Mouse (Mus musculus) lung, embryonic 16.5 days (tissue): ENCODE data around the gene Tmem56. TPM values are rescaled to one million over a fixed set of nuclear protein-coding genes. Genes with fewer than 3 reads are reported as not detected.

Experiments
- ATAC-seq: fragments of 200-750 bp; cut with Nextera tagmentation; 2 replicates; pipeline ENCODE4 v1.8.0; 2017; ENCODE audit warnings: low read depth, mild to moderate bottlenecking, moderate library complexity
- H3K27ac ChIP-seq: fragments of 300-500 bp; sonication (generic); 2 replicates; pipeline ENCODE4 v1.5.1; 2014; ENCODE audit warnings: mild to moderate bottlenecking, control low read depth, low read length
- H3K27me3 ChIP-seq: fragments of 300-500 bp; sonication (generic); 2 replicates; pipeline ENCODE4 v1.6.1; 2014; ENCODE audit warnings: low read depth, low read length, mixed read lengths; ENCODE audit not compliant: control insufficient read depth, insufficient read depth
- H3K36me3 ChIP-seq: fragments of 300-500 bp; sonication (generic); 2 replicates; pipeline ENCODE4 v1.6.1; 2014; ENCODE audit warnings: low read length; ENCODE audit not compliant: control insufficient read depth, insufficient read depth
- H3K4me1 ChIP-seq: fragments of 300-500 bp; sonication (generic); replicated peaks from 2 replicates; pipeline ENCODE4 v1.6.1; 2014; ENCODE audit warnings: low read length, mixed read lengths; ENCODE audit not compliant: control insufficient read depth, insufficient read depth
- H3K4me2 ChIP-seq: fragments of 300-500 bp; sonication (generic); 2 replicates; pipeline ENCODE4 v1.6.1; 2014; ENCODE audit warnings: low read depth, low read length, control low read depth
- H3K4me3 ChIP-seq: fragments of 300-500 bp; sonication (generic); 2 replicates; pipeline ENCODE4 v1.5.1; 2014; ENCODE audit warnings: mild to moderate bottlenecking, low read length, control low read depth
- H3K9ac ChIP-seq: fragments of 300-500 bp; sonication (generic); 2 replicates; pipeline ENCODE4 v1.6.1; 2014; ENCODE audit warnings: low read length, control low read depth
- H3K9me3 ChIP-seq: fragments of 300-500 bp; sonication (generic); 2 replicates; pipeline ENCODE4 v1.6.1; 2016; ENCODE audit warnings: low read length; ENCODE audit not compliant: control insufficient read depth
- WGBS: fragments of 180-500 bp; shearing (Covaris S2); extraction: QIAGEN DNeasy Blood & Tissue Kit; methylation state at CpG from one replicate; pipeline ENCODE4 v1.1.7; 2014; 5-methylcytosine and 5-hydroxymethylcytosine counted together
- polyA plus RNA-seq: library from polyadenylated mRNA; unstranded; fragments of >200 nt; fragmentation: Nextera tagmentation; extraction: Ambion mirVana; gene quantifications from 2 replicates; pipeline ENCODE4 v1.2.1, GENCODE M21; 2015

Tmem56 gene
- polyA plus RNA-seq, 1 experiment from 2014 or later = 0.48 TPM

DNA sequence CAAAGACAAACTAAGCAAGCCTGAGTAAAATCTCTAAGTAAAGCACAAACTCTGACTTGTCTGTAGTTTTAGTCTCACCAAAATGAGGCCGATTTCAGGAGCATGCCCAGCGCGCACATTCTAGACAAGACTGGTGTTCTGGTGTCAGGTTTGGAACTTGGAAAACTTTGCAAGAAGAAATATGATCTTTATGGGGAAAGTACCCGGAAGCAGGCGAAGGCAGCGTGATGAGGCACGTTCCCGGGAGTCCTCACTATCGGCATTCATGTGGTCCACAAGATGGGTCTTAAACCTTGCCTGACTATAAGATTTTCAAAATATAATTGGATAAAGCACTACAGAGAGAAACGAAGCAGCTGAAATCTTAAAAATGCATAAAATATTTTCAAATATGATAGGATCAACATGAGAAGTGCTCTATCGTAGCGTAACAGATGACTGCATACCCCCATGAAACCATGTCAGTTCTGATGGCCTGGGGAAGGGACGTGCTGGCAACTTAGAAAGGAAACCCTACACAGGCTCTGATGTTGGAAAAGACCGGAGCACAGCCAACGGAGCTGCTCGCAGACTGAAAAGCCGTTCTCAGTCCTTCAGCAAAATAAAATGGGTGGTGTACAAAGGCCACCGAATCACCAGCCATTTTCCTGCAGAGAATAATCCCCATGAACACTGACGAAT is 76.6 kb downstream of the Tmem56 start:
- ATAC-seq = no peak
- Histone ChIP-seq H3K27me3 (no peaks in the 10 kb centered on the region; the same call in 1 of the 2 replicates), H3K27ac (no peak overlapping the region), H3K4me1 (no peaks in the 10 kb centered on the region), H3K9me3 (no peaks in the 10 kb centered on the region), H3K36me3 (no peaks in the 10 kb centered on the region), H3K9ac (no peak overlapping the region), H3K4me2 (no peak overlapping the region), H3K4me3 (no peak overlapping the region)
- 86% methylated on average over 19 of the region's 19 CpGs for WGBS

DNA sequence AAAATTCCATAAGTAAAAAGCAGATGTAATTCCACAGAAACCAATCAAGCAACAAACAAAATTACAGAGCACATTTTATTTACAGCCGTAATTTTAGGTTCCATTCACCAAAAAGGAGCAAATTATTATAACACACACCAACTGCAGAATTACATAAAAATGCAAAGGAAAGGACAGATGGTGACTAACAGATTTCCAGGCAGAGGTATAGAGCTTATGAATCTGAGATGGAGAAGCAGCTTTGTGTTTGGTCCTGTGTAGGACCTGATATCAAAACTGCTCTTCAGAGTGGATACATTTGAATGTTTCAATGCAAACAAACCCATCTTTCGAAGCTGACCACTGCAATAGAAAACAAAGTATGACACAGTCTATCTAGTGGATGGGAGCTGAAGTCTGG is 80.3 kb downstream of the Tmem56 start:
- no peaks in the 10 kb centered on the region for H3K9me3 ChIP-seq
- peaks cover 2% of the 10 kb centered on the region for H3K27me3 ChIP-seq
- H3K9ac ChIP-seq = no peak overlapping the region
- no peak overlapping the region for H3K4me3 ChIP-seq
- H3K36me3 ChIP-seq = no peaks in the 10 kb centered on the region
- no peaks in the 10 kb centered on the region for H3K4me1 ChIP-seq
- 86% methylated on average over 2 of the region's 2 CpGs for WGBS
- no peak for ATAC-seq
- H3K4me2 ChIP-seq = no peak overlapping the region
- H3K27ac ChIP-seq = no peak overlapping the region

DNA sequence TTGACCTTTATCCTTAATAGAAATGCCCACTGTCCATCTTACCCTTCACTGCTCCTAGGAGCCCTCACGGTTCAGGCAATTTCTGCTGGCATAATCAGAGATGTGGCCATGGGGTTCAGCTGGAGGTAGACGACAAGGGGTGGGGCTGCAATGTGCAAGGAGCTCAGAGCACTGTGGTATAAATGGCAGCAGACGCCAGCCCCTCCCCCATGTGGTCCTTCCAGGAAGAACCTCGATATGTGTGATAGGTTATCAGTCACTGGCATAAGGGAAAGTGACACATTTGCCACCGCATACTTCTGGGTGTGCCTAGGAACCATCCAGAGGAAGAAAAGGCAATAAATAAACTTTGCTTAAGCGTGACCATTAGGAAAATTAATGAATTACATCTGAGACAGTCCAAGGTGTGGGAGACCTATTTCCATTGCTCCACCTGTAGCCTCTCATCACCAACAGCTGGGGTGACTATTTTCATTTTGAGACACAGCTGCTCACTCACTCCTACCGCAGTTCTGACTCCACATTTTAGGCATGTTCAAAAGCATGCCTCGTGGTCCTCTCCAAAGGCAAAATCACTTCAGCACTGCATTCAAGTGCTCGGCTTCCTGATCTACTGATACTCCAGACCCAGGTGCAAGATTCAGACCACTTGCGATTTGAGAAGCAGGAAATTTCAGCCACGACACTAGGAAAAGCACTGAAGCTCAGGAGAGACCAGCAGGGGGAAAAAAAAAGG is 81.7 kb downstream of the Tmem56 start:
- WGBS = 40% methylated on average over 11 of the region's 11 CpGs
- no peak overlapping the region for H3K27ac ChIP-seq
- H3K4me1 ChIP-seq = no peaks in the 10 kb centered on the region
- H3K9ac ChIP-seq = no peak overlapping the region
- peaks cover 2% of the 10 kb centered on the region for H3K27me3 ChIP-seq
- H3K4me2 ChIP-seq = no peak overlapping the region
- H3K9me3 ChIP-seq = no peaks in the 10 kb centered on the region
- ATAC-seq = no peak
- no peaks in the 10 kb centered on the region for H3K36me3 ChIP-seq
- no peak overlapping the region for H3K4me3 ChIP-seq

- H3K9me3 ChIP-seq = no peaks in the 10 kb centered on the region
- no peak overlapping the region for H3K9ac ChIP-seq
- H3K4me1 ChIP-seq = peaks cover 4% of the 10 kb centered on the region; the same call in 1 of the 2 replicates
- H3K27me3 ChIP-seq = no peaks in the 10 kb centered on the region; the same call in 1 of the 2 replicates
- no peaks in the 10 kb centered on the region for H3K36me3 ChIP-seq
- no peak overlapping the region for H3K4me3 ChIP-seq
- H3K27ac ChIP-seq = no peak overlapping the region
- H3K4me2 ChIP-seq = no peak overlapping the region
- no peak for ATAC-seq
- WGBS = 63% methylated on average over 2 of the region's 2 CpGs
These were observed 93.7 kb downstream of the Tmem56 start for GRCm38 (mm10) chr3:121189199-121189598.

- no peak overlapping the region for H3K4me3 ChIP-seq
- H3K4me1 ChIP-seq = peaks cover 5% of the 10 kb centered on the region; the same call in 1 of the 2 replicates
- no peak for ATAC-seq
- WGBS = 61% methylated on average over 7 of the region's 7 CpGs
- no peaks in the 10 kb centered on the region for H3K36me3 ChIP-seq
- no peak overlapping the region for H3K27ac ChIP-seq
- H3K9me3 ChIP-seq = no peaks in the 10 kb centered on the region
- H3K27me3 ChIP-seq = peaks cover 2% of the 10 kb centered on the region; the same call in 1 of the 2 replicates
- no peak overlapping the region for H3K9ac ChIP-seq
- H3K4me2 ChIP-seq = peak overlapping the region; percentile 35
These were observed 95.4 kb downstream of the Tmem56 start for GRCm38 (mm10) chr3:121187510-121187909.

DNA sequence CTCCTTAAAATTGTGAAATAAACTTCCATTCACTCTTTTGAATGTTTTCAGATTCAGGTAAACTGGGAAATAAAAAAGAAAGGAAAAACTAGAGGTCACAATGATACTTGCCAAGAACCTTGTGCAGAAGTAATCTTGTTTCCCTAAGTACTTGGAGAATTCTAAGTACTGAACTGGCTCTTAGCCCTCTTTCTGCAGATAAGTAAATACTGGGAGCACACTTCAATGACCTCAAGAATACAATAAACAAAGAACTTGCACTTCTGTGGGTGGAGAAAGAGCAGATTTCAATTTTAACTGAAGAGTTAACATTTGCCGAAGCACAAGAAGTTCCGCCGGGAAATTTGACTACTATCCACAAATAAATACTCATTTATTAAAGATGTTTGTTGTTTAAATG is 96.0 kb downstream of the Tmem56 start:
- peak overlapping the region; percentile 35 for H3K4me2 ChIP-seq
- H3K27ac ChIP-seq = no peak overlapping the region
- H3K4me3 ChIP-seq = no peak overlapping the region
- H3K4me1 ChIP-seq = peaks cover 5% of the 10 kb centered on the region; the same call in 1 of the 2 replicates
- H3K36me3 ChIP-seq = no peaks in the 10 kb centered on the region
- no peak overlapping the region for H3K9ac ChIP-seq
- H3K9me3 ChIP-seq = no peaks in the 10 kb centered on the region
- peak; percentile 64; the same call in 1 of the 2 replicates for ATAC-seq
- H3K27me3 ChIP-seq = peaks cover 2% of the 10 kb centered on the region; the same call in 1 of the 2 replicates
- WGBS = 35% methylated on average over 3 of the region's 3 CpGs

GRCm38 (mm10) chr3:121185197-121185596 is 97.7 kb downstream of the Tmem56 start:
- Histone ChIP-seq H3K4me2 (no peak overlapping the region), H3K27ac (no peak overlapping the region), H3K4me3 (no peak overlapping the region), H3K9ac (no peak overlapping the region), H3K27me3 (peaks cover 2% of the 10 kb centered on the region; the same call in 1 of the 2 replicates), H3K9me3 (no peaks in the 10 kb centered on the region), H3K4me1 (peaks cover 5% of the 10 kb centered on the region; the same call in 1 of the 2 replicates), H3K36me3 (no peaks in the 10 kb centered on the region)
- ATAC-seq = no peak
- 86% methylated on average over 3 of the region's 3 CpGs for WGBS

DNA sequence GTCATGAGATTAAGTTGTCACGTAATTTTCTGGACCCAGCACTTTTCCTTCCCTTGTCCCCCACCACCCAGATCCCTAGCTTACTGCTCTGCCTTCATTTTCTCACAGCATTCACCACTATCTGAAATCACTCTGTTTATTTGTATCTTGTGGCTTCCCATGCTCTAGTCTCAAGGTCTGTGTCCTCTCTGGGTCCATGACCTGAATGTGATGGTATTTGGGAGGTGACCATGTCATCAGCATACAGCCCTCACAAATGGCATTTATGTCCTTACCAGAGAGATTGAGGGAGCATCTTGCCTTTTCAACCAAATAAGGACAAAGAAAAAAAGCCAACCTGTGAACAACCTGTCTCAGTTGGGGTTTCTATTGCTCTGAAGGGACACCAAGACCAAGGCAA is 106.9 kb downstream of the Tmem56 start:
- Histone ChIP-seq H3K27me3 (no peaks in the 10 kb centered on the region), H3K27ac (no peak overlapping the region), H3K9me3 (no peaks in the 10 kb centered on the region), H3K4me1 (no peaks in the 10 kb centered on the region), H3K4me2 (no peak overlapping the region), H3K36me3 (no peaks in the 10 kb centered on the region), H3K4me3 (no peak overlapping the region), H3K9ac (no peak overlapping the region)
- 86% methylated on average over 1 of the region's 1 CpGs for WGBS
- no peak for ATAC-seq

- no peaks in the 10 kb centered on the region for H3K27me3 ChIP-seq
- no peaks in the 10 kb centered on the region for H3K4me1 ChIP-seq
- H3K4me2 ChIP-seq = no peak overlapping the region
- H3K27ac ChIP-seq = no peak overlapping the region
- 42% methylated on average over 9 of the region's 9 CpGs for WGBS
- no peak overlapping the region for H3K4me3 ChIP-seq
- H3K9me3 ChIP-seq = no peaks in the 10 kb centered on the region
- H3K36me3 ChIP-seq = no peaks in the 10 kb centered on the region
- no peak overlapping the region for H3K9ac ChIP-seq
- ATAC-seq = no peak
These were observed 108.5 kb downstream of the Tmem56 start for GRCm38 (mm10) chr3:121174248-121174945.
